Mouse (Mus musculus) hindbrain, embryonic 13.5 days (tissue): ENCODE measurements around the gene Aldh1l1. TPM values are rescaled to one million over a fixed set of nuclear protein-coding genes. Genes with fewer than 3 reads are reported as not detected.

Experiments used
- ATAC-seq: fragments of 200-750 bp; cut with Nextera tagmentation; 2 replicates; pipeline ENCODE4 v1.8.0; 2017; ENCODE audit warnings: moderate TSS enrichment; ENCODE audit not compliant: low FRiP score
- H3K27ac ChIP-seq: fragments of 300-500 bp; sonication (generic); 2 replicates; pipeline ENCODE4 v1.5.1; 2015; ENCODE audit warnings: inconsistent platforms, mild to moderate bottlenecking, moderate library complexity
- H3K27me3 ChIP-seq: fragments of 300-500 bp; sonication (generic); 2 replicates; pipeline ENCODE4 v1.6.1; 2015; ENCODE audit warnings: mild to moderate bottlenecking, inconsistent platforms
- H3K36me3 ChIP-seq: fragments of 300-500 bp; sonication (generic); 2 replicates; pipeline ENCODE4 v1.6.1; 2015; ENCODE audit warnings: mild to moderate bottlenecking, inconsistent platforms
- H3K4me1 ChIP-seq: fragments of 300-500 bp; sonication (generic); replicated peaks from 2 replicates; pipeline ENCODE4 v1.6.1; 2015; ENCODE audit warnings: inconsistent platforms
- H3K4me2 ChIP-seq: fragments of 300-500 bp; sonication (generic); 2 replicates; pipeline ENCODE4 v1.6.1; 2015; ENCODE audit warnings: inconsistent platforms, mild to moderate bottlenecking, moderate library complexity
- H3K4me3 ChIP-seq: fragments of 300-500 bp; sonication (generic); 2 replicates; pipeline ENCODE4 v1.5.1; 2015; ENCODE audit warnings: mild to moderate bottlenecking, inconsistent platforms
- H3K9ac ChIP-seq: fragments of 300-500 bp; sonication (generic); 2 replicates; pipeline ENCODE4 v1.6.1; 2015; ENCODE audit warnings: mild to moderate bottlenecking, inconsistent platforms
- H3K9me3 ChIP-seq: fragments of 300-500 bp; sonication (generic); 2 replicates; pipeline ENCODE4 v1.6.1; 2016; ENCODE audit warnings: inconsistent platforms
- WGBS: fragments of 180-500 bp; shearing (Covaris S2); methylation state at CpG from one replicate; pipeline ENCODE4 v1.1.7; 2015; 5-methylcytosine and 5-hydroxymethylcytosine counted together
- polyA plus RNA-seq: library from polyadenylated mRNA; unstranded; fragments of >200 nt; fragmentation: Nextera tagmentation; extraction: Ambion mirVana; gene quantifications from 2 replicates; pipeline ENCODE4 v1.2.1, GENCODE M21; 2015

Aldh1l1 gene
- polyA plus RNA-seq, result 44.8 and 45.3 TPM in 2 replicates

DNA sequence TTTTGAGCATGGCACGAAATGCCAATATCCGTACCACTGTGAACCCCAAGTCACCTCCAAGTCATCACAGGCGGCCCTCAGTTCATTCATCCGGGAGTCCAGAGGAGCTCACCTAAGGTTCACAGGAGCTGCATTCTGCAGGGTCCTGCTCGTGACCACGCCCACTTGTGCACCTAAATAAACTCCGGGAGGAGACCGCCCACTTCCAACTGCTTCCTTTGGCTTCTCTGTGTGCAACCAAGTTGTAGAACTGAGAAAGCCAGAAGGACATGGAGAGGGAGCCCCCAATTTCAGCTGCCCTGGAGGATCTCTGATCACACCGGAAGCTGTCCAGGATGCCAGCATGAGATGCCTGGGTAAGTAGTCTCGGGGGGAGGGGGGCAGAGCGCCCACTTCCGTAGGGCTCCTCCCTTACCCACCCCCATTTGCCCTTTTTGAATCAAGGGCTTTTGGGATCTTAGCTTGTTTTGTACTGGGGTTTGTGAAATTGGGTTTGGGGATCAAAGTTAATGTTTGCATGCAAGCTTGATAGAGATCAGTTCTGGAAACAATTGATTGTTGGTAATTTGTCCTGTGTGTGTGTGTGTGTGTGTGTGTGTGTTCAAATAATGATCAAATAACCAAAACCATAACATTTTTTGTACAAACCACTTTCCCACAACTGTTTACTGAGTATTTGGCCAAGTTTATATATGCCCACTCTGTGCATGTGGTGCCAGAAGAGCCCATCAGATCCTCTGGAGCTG lies at the start of gene Aldh1l1:
TSS of gene Aldh1l1 (plus strand) at position 252 of the 746 bp plus-strand sequence.
- Histone ChIP-seq H3K9me3 (no peaks in the 10 kb centered on the region), H3K9ac (no peak within 1 kb of the TSS), H3K4me1 (no peaks in the 10 kb centered on the region), H3K27me3 (no peaks in the 10 kb centered on the region), H3K36me3 (no peaks in the 10 kb centered on the region), H3K27ac (no peak within 1 kb of the TSS), H3K4me3 (no peak within 1 kb of the TSS), H3K4me2 (no peak within 1 kb of the TSS)
- WGBS, result 86% methylated on average over 12 of the region's 12 CpGs
- no peak for ATAC-seq

DNA sequence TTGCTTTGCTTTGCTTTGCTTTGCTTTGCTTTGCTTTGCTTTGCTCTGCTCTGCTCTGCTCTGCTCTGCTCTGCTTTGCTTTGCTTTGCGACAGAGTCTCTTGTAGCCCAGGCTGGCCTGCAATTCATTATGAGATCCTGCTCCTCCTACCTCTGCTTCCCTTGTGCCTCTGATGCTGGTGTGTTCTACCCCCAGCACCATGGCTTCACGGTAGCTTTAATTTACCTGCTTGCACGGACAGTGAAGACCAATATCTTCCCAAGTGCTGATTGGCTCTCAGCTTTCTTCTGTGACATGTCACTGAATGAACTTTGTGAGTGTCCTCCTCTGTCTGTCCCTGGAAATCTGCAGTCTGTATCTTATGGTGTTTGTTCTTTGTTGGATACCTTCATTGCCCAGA lies 49.2 kb upstream of the Aldh1l1 start:
- H3K27me3 ChIP-seq, result 0 out of 2 replicates have a peak, but pooled peaks cover 2% of the 10 kb centered on the region
- no peak overlapping the region for H3K27ac ChIP-seq
- no peak overlapping the region for H3K4me3 ChIP-seq
- 92% methylated on average over 3 of the region's 3 CpGs for WGBS
- no peak overlapping the region for H3K9ac ChIP-seq
- H3K9me3 ChIP-seq, result no peaks in the 10 kb centered on the region
- no peaks in the 10 kb centered on the region; the same call in 1 of the 2 replicates for H3K4me1 ChIP-seq
- no peaks in the 10 kb centered on the region for H3K36me3 ChIP-seq
- no peak overlapping the region for H3K4me2 ChIP-seq
- no peak for ATAC-seq

DNA sequence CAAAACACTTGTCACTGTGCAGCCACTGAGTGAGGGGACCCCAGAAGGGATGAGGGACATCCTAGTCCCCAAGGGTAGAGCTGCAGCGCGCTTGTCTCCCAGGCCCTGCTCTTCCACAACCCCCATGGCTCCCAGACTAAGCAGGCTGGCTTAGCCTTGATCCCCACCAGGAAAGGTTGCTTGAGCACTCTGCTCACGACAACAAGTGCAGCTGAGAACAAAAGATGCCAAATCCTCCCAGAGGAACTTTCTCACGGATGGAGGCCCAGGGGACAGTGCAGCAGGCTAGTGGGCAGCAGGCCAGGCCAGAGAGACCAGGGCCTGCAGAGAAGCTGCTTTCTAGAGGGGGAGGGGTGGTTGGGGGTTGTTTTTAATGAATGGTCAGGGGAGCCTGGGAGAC lies 39.3 kb upstream of the Aldh1l1 start:
- H3K36me3 ChIP-seq, result no peaks in the 10 kb centered on the region
- no peaks in the 10 kb centered on the region for H3K9me3 ChIP-seq
- H3K4me1 ChIP-seq, result peaks cover 14% of the 10 kb centered on the region
- WGBS, result 26% methylated on average over 4 of the region's 4 CpGs
- peak overlapping the region; percentile 76 for H3K27ac ChIP-seq
- no peak overlapping the region for H3K4me3 ChIP-seq
- no peak overlapping the region for H3K4me2 ChIP-seq
- no peaks in the 10 kb centered on the region for H3K27me3 ChIP-seq
- no peak overlapping the region for H3K9ac ChIP-seq
- ATAC-seq, result peak; percentile 85

DNA sequence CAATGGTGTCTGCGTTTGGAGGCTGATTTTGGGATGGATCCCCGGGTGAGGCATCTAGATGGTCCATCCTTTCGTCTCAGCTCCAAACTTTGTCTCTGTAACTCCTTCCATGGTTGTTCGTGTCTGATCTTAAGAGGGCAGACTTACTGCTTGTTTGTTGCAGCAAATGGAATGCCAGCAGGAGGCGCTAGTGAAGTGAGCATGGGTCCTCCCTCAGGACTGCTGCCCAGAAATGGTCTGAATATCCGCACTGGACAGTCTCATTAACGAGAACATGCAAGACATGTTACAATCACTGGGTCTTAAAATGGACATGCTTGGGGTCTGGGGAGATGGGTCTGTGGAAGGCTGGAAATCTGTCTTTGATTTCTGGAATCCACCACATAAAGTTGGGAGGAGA lies 36.0 kb upstream of the Aldh1l1 start:
- Histone ChIP-seq H3K4me2 (no peak overlapping the region), H3K4me3 (no peak overlapping the region), H3K9ac (no peak overlapping the region), H3K4me1 (peaks cover 14% of the 10 kb centered on the region), H3K27ac (no peak overlapping the region), H3K27me3 (no peaks in the 10 kb centered on the region), H3K9me3 (no peaks in the 10 kb centered on the region), H3K36me3 (no peaks in the 10 kb centered on the region)
- no peak for ATAC-seq
- 27% methylated on average over 7 of the region's 7 CpGs for WGBS

DNA sequence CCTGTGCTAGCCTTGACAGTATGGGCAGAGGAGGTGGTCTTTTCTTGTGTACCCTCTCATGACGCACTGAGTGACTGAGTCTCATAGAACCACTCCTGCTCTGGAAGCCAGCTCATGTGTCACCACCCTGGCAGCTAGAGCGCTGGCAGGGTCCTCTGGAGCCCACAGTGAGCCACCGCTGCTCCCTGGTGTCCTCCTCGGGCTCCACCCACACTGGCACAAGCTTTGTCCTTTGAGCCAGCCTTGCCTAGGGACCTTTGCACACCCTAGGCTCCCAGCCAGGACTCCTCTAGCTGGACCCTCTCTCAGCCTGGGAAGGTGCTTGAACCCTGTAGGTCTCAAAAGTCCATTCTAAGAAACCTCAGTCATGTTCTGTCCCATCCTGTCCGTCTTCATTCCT lies 35.5 kb upstream of the Aldh1l1 start:
- H3K27me3 ChIP-seq, result no peaks in the 10 kb centered on the region
- H3K4me3 ChIP-seq, result no peak overlapping the region
- no peak overlapping the region for H3K27ac ChIP-seq
- H3K4me2 ChIP-seq, result no peak overlapping the region
- peaks cover 14% of the 10 kb centered on the region for H3K4me1 ChIP-seq
- WGBS, result 68% methylated on average over 5 of the region's 5 CpGs
- ATAC-seq, result no peak
- H3K36me3 ChIP-seq, result no peaks in the 10 kb centered on the region
- H3K9me3 ChIP-seq, result no peaks in the 10 kb centered on the region
- H3K9ac ChIP-seq, result no peak overlapping the region

DNA sequence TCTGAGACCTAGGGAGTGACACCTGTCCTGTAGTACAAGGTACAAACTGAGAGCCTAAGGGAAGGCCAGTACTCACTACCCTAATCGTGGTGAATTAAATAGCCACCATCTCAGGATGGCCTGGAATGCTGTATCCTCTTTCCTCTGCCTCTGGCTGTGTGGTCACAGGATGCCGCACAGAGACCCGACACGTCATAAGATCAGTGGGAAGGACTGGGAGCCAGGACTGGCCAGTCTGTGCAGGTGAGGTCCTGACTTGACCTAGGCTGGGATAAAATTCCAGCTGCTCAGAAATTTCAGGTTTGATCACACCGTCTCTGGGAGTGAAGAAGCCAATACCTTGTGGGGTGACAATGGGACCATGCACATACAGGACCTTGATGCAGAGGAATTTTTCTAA lies 34.7 kb upstream of the Aldh1l1 start:
- Histone ChIP-seq H3K27me3 (0 out of 2 replicates have a peak, but pooled peaks cover 2% of the 10 kb centered on the region), H3K4me3 (no peak overlapping the region), H3K27ac (no peak overlapping the region), H3K4me1 (peaks cover 12% of the 10 kb centered on the region), H3K36me3 (no peaks in the 10 kb centered on the region), H3K9me3 (no peaks in the 10 kb centered on the region), H3K9ac (no peak overlapping the region), H3K4me2 (no peak overlapping the region)
- WGBS, result 91% methylated on average over 5 of the region's 5 CpGs
- no peak for ATAC-seq

DNA sequence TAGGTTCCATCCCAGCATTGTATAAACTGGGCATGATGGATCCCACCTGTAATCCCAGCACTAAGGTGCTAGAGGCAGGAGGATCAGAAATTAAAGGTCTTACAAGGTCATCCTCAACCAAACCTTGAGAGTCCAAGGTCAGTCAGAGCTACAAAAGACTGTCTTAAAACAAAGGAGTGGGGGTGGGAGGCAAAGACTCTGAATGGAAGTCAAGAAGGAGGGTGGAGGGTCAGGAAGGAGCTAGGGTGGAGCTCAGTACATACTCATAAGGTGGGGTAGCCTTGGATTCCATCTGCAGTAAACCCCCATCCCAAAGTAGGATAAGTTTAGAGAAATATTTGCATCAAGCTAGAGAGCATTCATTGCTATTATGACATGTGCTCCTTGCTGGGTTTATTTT lies 33.6 kb upstream of the Aldh1l1 start:
- Histone ChIP-seq H3K27ac (no peak overlapping the region), H3K4me3 (no peak overlapping the region), H3K36me3 (no peaks in the 10 kb centered on the region), H3K9me3 (no peaks in the 10 kb centered on the region), H3K4me2 (no peak overlapping the region), H3K4me1 (0 out of 2 replicates have a peak, but pooled peaks cover 3% of the 10 kb centered on the region), H3K9ac (no peak overlapping the region), H3K27me3 (0 out of 2 replicates have a peak, but pooled peaks cover 2% of the 10 kb centered on the region)
- no peak for ATAC-seq

DNA sequence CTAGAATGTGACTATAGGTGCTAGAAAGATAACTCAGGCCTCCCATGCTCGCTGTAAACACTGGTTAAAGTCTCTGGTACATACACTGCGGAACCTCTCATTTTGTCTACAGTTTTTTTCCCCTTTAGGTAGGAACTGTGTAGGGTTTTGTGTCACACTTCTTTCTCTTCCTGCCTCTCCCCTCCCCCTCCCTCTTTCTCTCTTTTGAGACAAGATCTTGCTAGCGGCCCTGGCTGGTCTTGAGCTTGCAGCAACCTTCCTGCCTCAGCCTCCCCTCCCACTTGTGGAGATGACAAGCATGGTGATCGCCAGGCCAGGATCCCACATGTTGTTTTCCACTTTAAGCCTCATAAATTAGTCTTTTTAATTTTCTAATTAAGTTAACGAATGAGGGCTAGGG lies 32.5 kb upstream of the Aldh1l1 start:
- no peak for ATAC-seq
- WGBS, result 90% methylated on average over 5 of the region's 5 CpGs
- no peak overlapping the region for H3K4me2 ChIP-seq

DNA sequence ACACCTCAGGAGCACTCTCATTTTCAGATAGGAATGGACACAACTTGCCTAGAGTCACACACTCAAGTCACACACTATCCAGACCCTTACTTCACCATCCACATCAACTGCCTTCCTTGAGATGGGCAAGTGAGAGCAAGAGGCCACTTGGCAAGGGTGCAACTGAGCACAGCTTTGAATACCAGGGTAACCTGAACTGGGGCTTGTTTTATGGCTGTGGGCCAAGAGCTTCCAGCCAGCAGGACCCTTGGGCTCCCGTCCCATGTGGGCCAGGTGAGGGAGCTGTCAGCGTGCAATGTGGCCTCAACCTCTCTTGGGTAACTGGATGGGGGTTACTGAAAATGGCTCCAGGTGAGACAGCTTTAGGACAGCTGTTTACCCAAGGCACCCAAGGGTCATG lies 28.8 kb upstream of the Aldh1l1 start:
- Histone ChIP-seq H3K9me3 (no peaks in the 10 kb centered on the region), H3K9ac (no peak overlapping the region), H3K4me3 (no peak overlapping the region), H3K4me1 (peaks cover 4% of the 10 kb centered on the region; the same call in 1 of the 2 replicates), H3K36me3 (no peaks in the 10 kb centered on the region), H3K27me3 (peaks cover 34% of the 10 kb centered on the region), H3K4me2 (no peak overlapping the region), H3K27ac (no peak overlapping the region)
- 89% methylated on average over 2 of the region's 2 CpGs for WGBS
- ATAC-seq, result no peak

More for the DNA sequence above, 32.5 kb upstream of the Aldh1l1 start:
- H3K9me3 ChIP-seq, result no peaks in the 10 kb centered on the region
- no peaks in the 10 kb centered on the region for H3K36me3 ChIP-seq
- H3K4me3 ChIP-seq, result no peak overlapping the region
- 0 out of 2 replicates have a peak, but pooled peaks cover 2% of the 10 kb centered on the region for H3K27me3 ChIP-seq
- H3K9ac ChIP-seq, result no peak overlapping the region
- no peak overlapping the region for H3K27ac ChIP-seq
- H3K4me1 ChIP-seq, result 0 out of 2 replicates have a peak, but pooled peaks cover 3% of the 10 kb centered on the region

DNA sequence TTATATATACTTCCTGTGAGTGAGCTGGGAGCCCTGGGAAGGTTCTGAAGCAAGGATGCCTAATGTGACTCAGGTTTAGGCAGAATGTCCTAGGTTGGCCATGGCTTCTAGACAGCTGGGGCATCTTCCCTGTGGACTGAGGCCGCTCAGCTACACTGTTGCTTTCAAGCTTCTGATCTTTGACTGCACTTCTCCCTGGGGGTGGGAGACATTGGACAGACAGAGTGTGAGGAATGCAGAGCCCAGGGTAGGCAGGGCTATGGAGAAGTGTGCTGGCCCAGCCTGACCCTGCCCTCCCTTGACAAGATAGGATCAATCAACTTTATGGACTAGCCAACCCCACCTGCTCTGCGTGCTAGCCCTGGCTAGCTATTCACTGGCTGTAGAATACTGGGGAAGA lies 25.0 kb upstream of the Aldh1l1 start:
- no peak for ATAC-seq
- no peaks in the 10 kb centered on the region for H3K36me3 ChIP-seq
- no peak overlapping the region for H3K4me2 ChIP-seq
- no peak overlapping the region for H3K27ac ChIP-seq
- 62% methylated on average over 2 of the region's 2 CpGs for WGBS
- no peak overlapping the region for H3K4me3 ChIP-seq
- H3K4me1 ChIP-seq, result peaks cover 21% of the 10 kb centered on the region
- no peaks in the 10 kb centered on the region for H3K9me3 ChIP-seq
- peaks cover 54% of the 10 kb centered on the region for H3K27me3 ChIP-seq
- H3K9ac ChIP-seq, result no peak overlapping the region

DNA sequence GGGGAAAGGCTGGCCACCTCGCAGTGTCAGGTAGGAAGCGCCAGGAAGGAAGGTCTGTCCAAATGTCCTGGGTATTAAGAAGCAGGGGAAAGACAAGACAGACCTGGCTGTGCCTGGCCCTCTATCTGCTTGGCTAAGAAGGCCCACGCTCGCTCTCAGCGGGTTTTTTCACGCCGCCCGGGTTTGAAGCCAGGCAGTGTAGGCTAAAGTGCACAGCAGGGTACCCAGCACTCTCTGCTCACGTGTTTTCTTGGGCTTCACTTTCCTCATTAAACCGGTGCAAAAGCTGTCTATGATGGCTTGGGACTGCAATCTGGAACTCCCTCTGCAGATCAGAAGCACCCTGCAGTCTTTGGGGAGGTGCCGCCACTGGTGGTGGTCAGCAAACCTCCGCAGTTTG lies 24.5 kb upstream of the Aldh1l1 start:
- Histone ChIP-seq H3K4me1 (peaks cover 21% of the 10 kb centered on the region), H3K36me3 (no peaks in the 10 kb centered on the region), H3K27me3 (peaks cover 54% of the 10 kb centered on the region), H3K9me3 (no peaks in the 10 kb centered on the region), H3K4me3 (peak overlapping the region; percentile 71), H3K4me2 (peak overlapping the region; percentile 100), H3K9ac (peak overlapping the region; percentile 84), H3K27ac (no peak overlapping the region)
- ATAC-seq, result no peak
- 6% methylated on average over 12 of the region's 12 CpGs for WGBS

DNA sequence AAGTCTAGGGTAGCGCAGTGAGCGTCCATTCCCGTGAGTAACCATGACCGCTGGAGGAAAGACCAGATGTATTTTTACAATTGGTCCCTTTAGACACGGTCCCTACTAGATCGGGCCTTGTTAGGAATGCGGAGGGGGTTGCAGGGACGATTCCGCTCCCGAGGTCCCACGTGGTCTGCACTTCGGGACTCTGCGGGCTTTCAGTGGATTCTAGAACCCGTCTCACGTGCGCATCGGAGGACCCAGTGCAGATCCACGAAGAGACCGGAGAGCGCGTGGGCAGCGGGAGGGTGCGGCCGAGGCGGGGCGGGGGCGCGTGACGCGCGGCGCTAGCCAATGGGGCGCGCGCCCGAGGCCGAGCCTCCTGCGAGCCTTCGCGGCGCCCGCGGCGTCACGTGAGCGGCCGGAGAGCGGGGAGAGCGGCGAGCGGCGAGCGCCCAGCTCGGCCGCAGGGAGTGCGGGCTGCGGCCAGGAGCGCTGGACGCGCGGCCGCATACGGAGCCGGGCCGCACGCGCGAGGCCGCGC lies 24.0 kb upstream of the Aldh1l1 start, which contains the start of gene Klf15:
TSS of gene Klf15 (plus strand) at position 396 of the 526 bp plus-strand sequence.
- Histone ChIP-seq H3K4me2 (peak within 1 kb of the TSS; percentile 100), H3K27ac (peak within 1 kb of the TSS; percentile 55), H3K4me1 (peaks cover 21% of the 10 kb centered on the region), H3K9me3 (no peaks in the 10 kb centered on the region), H3K9ac (peak within 1 kb of the TSS; percentile 84), H3K4me3 (peak within 1 kb of the TSS; percentile 71), H3K27me3 (peaks cover 54% of the 10 kb centered on the region), H3K36me3 (no peaks in the 10 kb centered on the region; the same call in 1 of the 2 replicates)
- WGBS, result under 1% methylated on average over 70 of the region's 70 CpGs
- peak; percentile 69 for ATAC-seq
